Mouse (Mus musculus) hindbrain, embryonic 14.5 days (tissue): ENCODE measurements around the gene Col7a1. TPM values are rescaled to one million over a fixed set of nuclear protein-coding genes. Genes with fewer than 3 reads are reported as not detected.
A peak's percentile ranks its signal among the peaks of the same experiment; 100 is the strongest.

Experiments used
- ATAC-seq: fragments of 200-750 bp; cut with Nextera tagmentation; 2 replicates; pipeline ENCODE4 v1.8.0; 2017; ENCODE audit warnings: moderate number of reproducible peaks, mild to moderate bottlenecking, moderate TSS enrichment, moderate library complexity; ENCODE audit not compliant: low FRiP score
- DNase-seq: peaks from one replicate; pipeline ENCODE4 v3.0.0-alpha.2; 2015; ENCODE audit warnings: low spot score
- H3K27ac ChIP-seq: fragments of 300-500 bp; sonication (generic); 2 replicates; pipeline ENCODE4 v1.5.1; 2014; ENCODE audit warnings: mild to moderate bottlenecking, moderate library complexity
- H3K27me3 ChIP-seq: fragments of 300-500 bp; sonication (generic); 2 replicates; pipeline ENCODE4 v1.6.1; 2014; ENCODE audit warnings: mild to moderate bottlenecking, low read length, mixed read lengths; ENCODE audit not compliant: control insufficient read depth, insufficient read depth
- H3K36me3 ChIP-seq: fragments of 300-500 bp; sonication (generic); replicated peaks from 2 replicates; pipeline ENCODE4 v1.6.1; 2014; ENCODE audit not compliant: control insufficient read depth, insufficient read depth
- H3K4me1 ChIP-seq: fragments of 300-500 bp; sonication (generic); replicated peaks from 2 replicates; pipeline ENCODE4 v1.6.1; 2014; ENCODE audit warnings: antibody characterized with exemption, low read length, mixed read lengths; ENCODE audit not compliant: control insufficient read depth, insufficient read depth
- H3K4me2 ChIP-seq: fragments of 300-500 bp; sonication (generic); replicated peaks from 2 replicates; pipeline ENCODE4 v1.6.1; 2014; ENCODE audit warnings: mild to moderate bottlenecking, moderate library complexity
- H3K4me3 ChIP-seq: fragments of 300-500 bp; sonication (generic); replicated peaks from 2 replicates; pipeline ENCODE4 v1.5.1; 2014; ENCODE audit warnings: mild to moderate bottlenecking, low read length
- H3K9ac ChIP-seq: fragments of 300-500 bp; sonication (generic); 2 replicates; pipeline ENCODE4 v1.6.1; 2014
- H3K9me3 ChIP-seq: fragments of 300-500 bp; sonication (generic); 2 replicates; pipeline ENCODE4 v1.6.1; 2016; ENCODE audit warnings: low read length; ENCODE audit not compliant: control insufficient read depth
- WGBS: fragments of 180-500 bp; shearing (Covaris S2); extraction: QIAGEN DNeasy Blood & Tissue Kit; methylation state at CpG from one replicate; pipeline ENCODE4 v1.1.7; 2014; 5-methylcytosine and 5-hydroxymethylcytosine counted together
- polyA plus RNA-seq: library from polyadenylated mRNA; unstranded; fragments of >200 nt; fragmentation: Nextera tagmentation; extraction: Ambion mirVana; gene quantifications from 2 replicates; pipeline ENCODE4 v1.2.1, GENCODE M21; 2014

The Col7a1 gene
- polyA plus RNA-seq, 1 experiment from 2014 or later: 3.0 TPM

DNA sequence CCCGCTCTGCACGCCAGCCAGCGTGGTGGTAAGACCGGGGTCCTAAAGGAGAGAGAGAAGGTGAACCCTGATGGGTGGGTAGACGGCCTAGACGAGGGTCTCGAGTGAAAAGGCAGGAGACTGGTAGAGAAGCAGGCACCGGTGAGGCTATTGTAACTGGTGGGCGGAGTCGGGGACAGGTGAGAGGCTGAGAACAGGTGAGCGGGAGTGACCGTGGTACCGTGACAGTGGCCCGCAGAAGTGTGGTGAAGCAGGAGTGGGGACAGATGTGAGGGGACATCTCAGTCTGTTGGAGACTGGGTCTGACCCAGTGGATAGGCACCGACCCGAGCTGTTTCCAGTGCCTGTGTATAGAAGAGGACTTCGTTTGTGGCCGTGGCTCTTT is 38.7 kb downstream of the Col7a1 start:
- no peak for ATAC-seq

DNA sequence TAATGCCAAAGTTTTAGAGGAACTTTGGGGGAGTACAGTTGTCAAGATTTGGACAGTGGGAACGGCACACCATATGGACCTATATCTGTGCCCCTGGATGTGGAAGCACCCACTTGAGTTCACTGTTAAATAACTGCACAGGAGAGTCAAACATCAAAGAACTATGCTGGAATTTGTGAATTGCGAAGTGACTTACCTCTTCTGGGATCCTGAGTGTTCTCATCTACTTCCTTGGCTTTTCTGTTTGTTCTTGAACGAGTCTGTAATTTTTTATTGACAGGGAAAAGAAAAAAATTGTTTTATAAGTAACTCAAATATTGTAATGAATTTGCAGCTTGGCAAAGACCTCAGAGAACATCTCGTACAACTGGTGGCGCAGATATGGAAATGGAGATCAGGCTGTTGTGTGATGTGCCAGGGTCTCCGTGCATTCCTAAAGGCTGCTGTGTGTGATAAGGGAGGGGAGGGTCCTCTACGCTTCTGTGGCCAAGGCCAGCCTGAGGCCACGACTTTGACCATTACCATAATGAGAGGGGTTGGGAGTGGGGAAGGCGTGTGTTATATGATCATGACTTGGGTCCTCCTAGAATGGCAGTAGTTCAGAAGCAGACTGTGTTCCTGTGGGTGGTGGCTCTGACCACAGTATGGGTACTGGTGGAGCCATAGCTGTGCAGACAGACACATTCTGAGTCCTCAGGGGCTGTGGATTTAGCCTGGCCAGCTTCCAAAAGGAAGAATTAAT is 39.4 kb downstream of the Col7a1 start:
- H3K4me3 ChIP-seq: peak overlapping the region; percentile 51
- H3K36me3 ChIP-seq: no peaks in the 10 kb centered on the region
- peak overlapping the region; percentile 65 for H3K9ac ChIP-seq
- no peak for DNase-seq
- peaks cover 19% of the 10 kb centered on the region for H3K4me1 ChIP-seq
- H3K9me3 ChIP-seq: no peaks in the 10 kb centered on the region
- 90% methylated on average over 9 of the region's 9 CpGs for WGBS
- H3K27ac ChIP-seq: no peak overlapping the region
- peak overlapping the region; percentile 75 for H3K4me2 ChIP-seq
- ATAC-seq: no peak
- H3K27me3 ChIP-seq: no peaks in the 10 kb centered on the region

More for the DNA sequence above, 38.7 kb downstream of the Col7a1 start:
- no peak for DNase-seq
- Histone ChIP-seq H3K36me3 (no peaks in the 10 kb centered on the region), H3K4me1 (peaks cover 19% of the 10 kb centered on the region), H3K27me3 (no peaks in the 10 kb centered on the region), H3K4me3 (peak overlapping the region; percentile 51), H3K9me3 (no peaks in the 10 kb centered on the region), H3K9ac (peak overlapping the region; percentile 65), H3K27ac (peak overlapping the region; percentile 55), H3K4me2 (peak overlapping the region; percentile 75)
- 9% methylated on average over 18 of the region's 18 CpGs for WGBS

DNA sequence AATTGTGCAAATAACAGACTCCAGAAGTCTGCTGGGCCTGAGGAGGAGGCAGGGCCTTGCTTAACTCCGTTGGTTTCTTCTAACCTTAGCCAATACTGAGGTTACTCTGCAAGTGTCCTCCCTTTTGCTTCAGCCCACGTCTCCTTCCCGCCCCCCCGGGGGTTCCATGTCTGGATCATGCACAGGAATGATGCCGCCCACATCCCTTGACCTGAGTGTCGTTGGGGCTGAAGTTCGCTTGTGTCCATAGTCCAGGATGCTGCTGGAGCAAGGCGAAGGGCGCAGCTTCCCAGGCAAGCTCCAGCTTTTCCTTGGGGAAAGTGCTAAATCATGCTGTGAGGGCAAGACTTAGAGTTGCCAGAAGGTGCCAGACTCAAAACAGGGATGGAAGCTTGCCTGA is 43.0 kb downstream of the Col7a1 start:
- no peaks in the 10 kb centered on the region for H3K9me3 ChIP-seq
- peaks cover 11% of the 10 kb centered on the region for H3K4me1 ChIP-seq

DNA sequence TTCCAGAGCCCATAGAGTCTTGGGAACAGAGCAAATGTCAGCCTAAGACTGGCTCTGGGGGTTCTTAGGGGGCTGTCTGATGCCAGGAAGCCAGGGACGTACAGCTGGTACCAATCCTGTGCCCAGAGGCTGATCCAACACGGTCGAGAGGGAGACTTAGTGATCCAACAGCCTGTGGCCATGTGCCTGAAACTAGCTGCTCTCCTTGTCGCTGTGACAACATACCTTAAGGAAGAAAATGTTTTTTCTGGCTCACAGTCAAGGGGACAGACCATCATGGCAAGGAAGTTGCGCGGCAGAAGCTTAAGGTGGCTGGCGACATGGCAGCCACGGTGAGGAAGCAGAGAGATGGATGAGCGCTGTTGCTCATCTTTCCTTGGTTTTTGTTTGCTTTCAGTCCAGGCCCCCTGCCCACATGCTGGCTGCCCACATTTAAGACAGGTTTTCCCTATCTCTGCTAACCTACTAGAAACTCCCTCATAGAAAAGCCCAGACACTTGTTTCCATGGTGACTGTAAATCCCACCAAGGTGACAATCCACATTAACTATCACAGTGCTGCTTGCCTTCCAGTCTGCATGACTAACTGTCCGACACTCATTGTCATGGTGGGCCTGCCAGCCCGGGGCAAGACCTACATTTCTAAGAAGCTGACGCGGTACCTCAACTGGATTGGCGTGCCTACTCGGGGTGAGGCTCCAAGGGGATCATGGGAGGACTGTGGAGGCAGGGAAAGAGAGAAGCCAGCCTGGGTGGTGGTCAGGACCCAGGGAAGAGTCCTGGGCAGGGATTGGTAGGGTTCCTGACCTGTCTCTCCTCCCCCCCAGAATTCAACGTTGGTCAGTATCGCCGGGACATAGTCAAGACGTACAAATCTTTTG is 45.1 kb downstream of the Col7a1 start:
- no peaks in the 10 kb centered on the region for H3K36me3 ChIP-seq
- WGBS: 84% methylated on average over 19 of the region's 19 CpGs
- H3K27me3 ChIP-seq: no peaks in the 10 kb centered on the region
- no peak overlapping the region for H3K4me3 ChIP-seq
- H3K4me1 ChIP-seq: no peaks in the 10 kb centered on the region
- no peak overlapping the region for H3K9ac ChIP-seq
- ATAC-seq: no peak
- DNase-seq: no peak
- no peaks in the 10 kb centered on the region for H3K9me3 ChIP-seq
- no peak overlapping the region for H3K27ac ChIP-seq
- no peak overlapping the region for H3K4me2 ChIP-seq

More for the DNA sequence above, 43.0 kb downstream of the Col7a1 start:
- H3K9ac ChIP-seq: no peak overlapping the region
- no peak overlapping the region for H3K27ac ChIP-seq
- no peak for DNase-seq
- H3K27me3 ChIP-seq: no peaks in the 10 kb centered on the region
- no peak overlapping the region for H3K4me2 ChIP-seq
- WGBS: 82% methylated on average over 9 of the region's 9 CpGs
- no peak overlapping the region for H3K4me3 ChIP-seq
- no peak for ATAC-seq
- H3K36me3 ChIP-seq: no peaks in the 10 kb centered on the region

DNA sequence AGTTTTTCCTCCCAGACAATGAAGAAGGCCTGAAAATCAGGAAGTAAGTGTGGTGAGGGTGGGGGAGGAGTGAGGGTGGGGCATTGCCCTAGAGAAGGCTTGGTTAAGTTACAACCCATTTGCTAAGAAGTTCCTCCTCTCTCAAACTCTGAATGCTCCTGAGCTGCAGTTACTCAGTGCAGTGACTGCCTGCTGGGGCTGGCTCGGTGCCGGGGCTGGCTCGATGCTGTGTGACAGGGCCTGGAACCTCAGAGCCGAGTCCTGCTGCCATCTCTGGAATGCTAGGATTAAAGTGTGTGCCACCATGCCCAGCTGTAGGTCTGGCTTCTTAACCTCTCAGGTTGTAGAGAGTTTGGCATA is 45.8 kb downstream of the Col7a1 start:
- ATAC-seq: no peak
- H3K4me3 ChIP-seq: no peak overlapping the region
- no peaks in the 10 kb centered on the region for H3K4me1 ChIP-seq
- WGBS: 89% methylated on average over 4 of the region's 4 CpGs
- no peaks in the 10 kb centered on the region for H3K9me3 ChIP-seq
- no peaks in the 10 kb centered on the region for H3K27me3 ChIP-seq
- H3K4me2 ChIP-seq: no peak overlapping the region
- no peaks in the 10 kb centered on the region for H3K36me3 ChIP-seq
- H3K27ac ChIP-seq: no peak overlapping the region
- no peak overlapping the region for H3K9ac ChIP-seq
- no peak for DNase-seq

DNA sequence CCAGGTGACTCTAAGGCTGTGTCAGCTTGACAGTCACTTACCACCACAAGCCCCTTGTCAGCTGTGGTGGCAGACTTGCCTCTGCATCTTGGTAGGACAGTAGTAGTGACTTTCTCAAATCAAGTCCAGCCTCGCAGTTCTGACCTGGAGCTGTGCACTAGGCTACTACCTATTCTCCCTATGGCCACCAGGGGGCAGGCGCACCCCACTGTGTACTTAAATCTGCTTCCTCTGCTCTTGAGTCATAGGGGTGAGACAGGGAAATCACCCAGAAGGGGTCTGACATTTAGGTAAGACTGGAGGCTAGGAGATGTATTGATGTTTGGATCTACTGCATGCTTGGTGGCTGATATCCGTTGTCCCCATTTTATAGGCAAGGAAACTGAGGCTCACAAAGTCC is 47.3 kb downstream of the Col7a1 start:
- ATAC-seq: no peak
- 11% methylated on average over 3 of the region's 3 CpGs for WGBS
- Histone ChIP-seq H3K4me2 (no peak overlapping the region), H3K36me3 (peaks cover 5% of the 10 kb centered on the region; the same call in 1 of the 2 replicates), H3K27ac (no peak overlapping the region), H3K27me3 (no peaks in the 10 kb centered on the region), H3K9me3 (no peaks in the 10 kb centered on the region), H3K4me3 (no peak overlapping the region), H3K4me1 (no peaks in the 10 kb centered on the region), H3K9ac (no peak overlapping the region)
- DNase-seq: peak; percentile 75

DNA sequence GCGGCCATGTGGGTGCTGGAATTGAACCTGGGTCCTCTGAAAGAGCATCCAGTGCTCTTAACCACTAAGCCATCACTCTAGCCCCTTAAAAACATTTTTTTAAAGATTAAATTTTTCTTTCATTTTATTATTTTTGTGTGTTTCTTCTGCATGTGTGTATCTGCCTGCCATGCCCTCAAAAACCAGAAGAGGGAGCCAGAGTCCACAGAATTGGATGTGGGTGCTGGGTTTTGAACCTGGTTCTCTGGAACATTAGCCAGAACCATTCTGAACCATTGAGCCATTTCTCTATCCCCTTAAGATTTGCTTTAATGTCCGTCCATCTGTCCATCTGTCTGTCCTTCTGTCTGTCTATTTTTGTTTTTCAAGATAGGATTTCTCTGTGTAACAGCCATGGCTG is 49.8 kb downstream of the Col7a1 start:
- Histone ChIP-seq H3K27ac (no peak overlapping the region), H3K36me3 (peaks cover 21% of the 10 kb centered on the region), H3K4me2 (no peak overlapping the region), H3K27me3 (no peaks in the 10 kb centered on the region), H3K9me3 (no peaks in the 10 kb centered on the region), H3K9ac (no peak overlapping the region), H3K4me3 (no peak overlapping the region), H3K4me1 (no peaks in the 10 kb centered on the region)
- 58% methylated on average over 2 of the region's 2 CpGs for WGBS
- DNase-seq (peak; percentile 45), ATAC-seq (no peak)

DNA sequence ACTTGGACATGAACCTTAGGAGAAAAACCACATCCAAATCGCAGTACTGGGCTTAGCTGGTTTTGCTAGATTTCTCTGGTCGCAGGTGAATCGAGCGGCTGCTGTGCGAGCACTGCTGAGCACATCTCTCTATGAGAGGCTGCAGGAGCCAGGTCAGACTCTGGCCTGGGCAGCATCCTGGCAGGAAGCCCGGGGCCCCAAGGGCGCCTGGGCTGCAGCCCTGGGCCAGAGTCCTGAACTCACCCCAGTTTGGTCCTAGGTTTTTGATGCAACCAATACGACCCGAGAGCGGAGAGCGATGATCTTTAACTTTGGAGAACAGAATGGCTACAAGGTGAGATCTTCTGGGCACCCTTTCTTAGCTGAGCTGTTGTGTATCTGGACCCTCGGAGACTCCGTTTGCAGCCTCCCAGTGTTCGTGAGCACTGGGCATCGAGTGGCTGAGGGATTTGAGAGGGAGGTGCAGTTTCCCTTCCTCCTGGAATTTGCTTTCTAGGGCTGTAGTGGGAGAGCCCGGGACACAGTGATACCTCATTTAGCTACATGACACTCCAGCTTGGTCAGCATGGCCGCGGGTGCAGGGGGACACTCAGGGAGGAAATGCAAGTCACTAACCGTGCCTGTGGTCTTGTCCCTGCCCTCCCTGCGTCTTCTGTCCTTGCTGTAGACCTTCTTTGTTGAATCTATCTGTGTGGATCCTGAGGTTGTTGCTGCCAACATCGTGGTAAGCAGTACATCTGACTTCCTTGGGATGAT is 53.8 kb downstream of the Col7a1 start:
- H3K9me3 ChIP-seq: no peaks in the 10 kb centered on the region
- H3K27ac ChIP-seq: no peak overlapping the region
- DNase-seq: no peak
- 87% methylated on average over 21 of the region's 21 CpGs for WGBS
- no peaks in the 10 kb centered on the region for H3K4me1 ChIP-seq
- peaks cover 47% of the 10 kb centered on the region for H3K36me3 ChIP-seq
- no peak overlapping the region for H3K4me2 ChIP-seq
- H3K9ac ChIP-seq: no peak overlapping the region
- H3K4me3 ChIP-seq: no peak overlapping the region
- H3K27me3 ChIP-seq: no peaks in the 10 kb centered on the region
- no peak for ATAC-seq

DNA sequence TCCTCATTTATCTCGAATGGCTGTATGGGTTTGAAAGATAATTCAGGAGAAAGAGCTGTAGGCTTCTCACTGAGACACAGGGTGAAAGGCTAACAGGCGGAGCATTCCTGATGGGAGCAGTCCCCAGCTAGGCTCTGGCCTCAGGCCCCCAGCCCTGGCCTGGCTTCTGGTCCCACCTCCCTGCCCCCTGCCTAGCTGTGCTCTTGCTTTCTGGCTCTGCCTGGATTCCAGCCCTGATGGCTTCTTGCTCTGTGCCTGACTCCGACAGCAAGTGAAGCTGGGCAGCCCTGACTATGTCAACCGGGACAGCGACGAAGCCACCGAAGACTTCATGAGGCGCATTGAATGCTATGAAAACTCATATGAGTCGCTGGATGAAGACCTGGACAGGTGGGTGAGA is 54.7 kb downstream of the Col7a1 start:
- Histone ChIP-seq H3K27ac (no peak overlapping the region), H3K9me3 (no peaks in the 10 kb centered on the region), H3K4me1 (no peaks in the 10 kb centered on the region), H3K4me3 (no peak overlapping the region), H3K36me3 (peaks cover 54% of the 10 kb centered on the region), H3K27me3 (no peaks in the 10 kb centered on the region), H3K9ac (no peak overlapping the region), H3K4me2 (no peak overlapping the region)
- DNase-seq: no peak
- 77% methylated on average over 9 of the region's 9 CpGs for WGBS
- ATAC-seq: no peak
